Mouse (Mus musculus) hindbrain, embryonic 10.5 days (tissue): ENCODE results near the gene Dhtkd1. TPM values are rescaled to one million over a fixed set of nuclear protein-coding genes. Genes with fewer than 3 reads are reported as not detected.

Experiments used
- DNase-seq: peaks from one replicate; pipeline ENCODE4 v3.0.0-alpha.2; 2017; ENCODE audit warnings: low spot score
- H3K27ac ChIP-seq: fragments of 300-500 bp; sonication (generic); 2 replicates; pipeline ENCODE4 v1.5.1; 2016; ENCODE audit warnings: mild to moderate bottlenecking, moderate library complexity
- H3K27me3 ChIP-seq: fragments of 300-500 bp; sonication (generic); 2 replicates; pipeline ENCODE4 v1.6.1; 2016; ENCODE audit warnings: mild to moderate bottlenecking; ENCODE audit not compliant: poor library complexity, insufficient read depth, severe bottlenecking
- H3K36me3 ChIP-seq: fragments of 300-500 bp; sonication (generic); 2 replicates; pipeline ENCODE4 v1.6.1; 2016; ENCODE audit warnings: mild to moderate bottlenecking, moderate library complexity
- H3K4me1 ChIP-seq: fragments of 300-500 bp; sonication (generic); replicated peaks from 2 replicates; pipeline ENCODE4 v1.6.1; 2016; ENCODE audit warnings: mild to moderate bottlenecking
- H3K4me3 ChIP-seq: fragments of 300-500 bp; sonication (generic); 2 replicates; pipeline ENCODE4 v1.5.1; 2016; ENCODE audit warnings: mild to moderate bottlenecking, moderate library complexity
- H3K9me3 ChIP-seq: fragments of 300-500 bp; sonication (generic); 2 replicates; pipeline ENCODE4 v1.6.1; 2016; ENCODE audit warnings: mild to moderate bottlenecking, moderate library complexity
- WGBS: fragments of 180-500 bp; shearing (Covaris S2); methylation state at CpG from one replicate; pipeline ENCODE4 v1.1.7; 2016; 5-methylcytosine and 5-hydroxymethylcytosine counted together
- polyA plus RNA-seq: library from polyadenylated mRNA; unstranded; fragments of >200 nt; fragmentation: Nextera tagmentation; extraction: Ambion mirVana; gene quantifications from 2 replicates; pipeline ENCODE4 v1.2.1, GENCODE M21; 2016

The Dhtkd1 gene
- polyA plus RNA-seq, 1 experiment from 2014 or later, result 3.8 TPM

- DNase-seq, result no peak
- no peak within 1 kb of the TSS for H3K4me3 ChIP-seq
- H3K27ac ChIP-seq, result no peak within 1 kb of the TSS
- H3K9me3 ChIP-seq, result no peaks in the 10 kb centered on the region
- peaks cover 90% of the 10 kb centered on the region for H3K36me3 ChIP-seq
- H3K27me3 ChIP-seq, result no peaks in the 10 kb centered on the region
- H3K4me1 ChIP-seq, result no peaks in the 10 kb centered on the region
- 92% methylated on average over 3 of the region's 3 CpGs for WGBS
Observed at GRCm38 (mm10) chr2:5862834-5863233, 79.8 kb downstream of the Dhtkd1 start, which contains the start of gene Gm13199. Gene Gm13199, minus strand, starts transcription at chr2:5862934.

GRCm38 (mm10) chr2:5851866-5852265 lies 90.7 kb downstream of the Dhtkd1 start:
- no peaks in the 10 kb centered on the region for H3K27me3 ChIP-seq
- WGBS, result 89% methylated on average over 5 of the region's 5 CpGs
- no peak overlapping the region for H3K27ac ChIP-seq
- DNase-seq, result no peak
- H3K4me1 ChIP-seq, result peaks cover 2% of the 10 kb centered on the region; the same call in 1 of the 2 replicates
- H3K36me3 ChIP-seq, result peaks cover 68% of the 10 kb centered on the region
- H3K4me3 ChIP-seq, result no peak overlapping the region
- H3K9me3 ChIP-seq, result no peaks in the 10 kb centered on the region

- 95% methylated on average over 9 of the region's 9 CpGs for WGBS
- peaks cover 60% of the 10 kb centered on the region for H3K36me3 ChIP-seq
- no peaks in the 10 kb centered on the region for H3K27me3 ChIP-seq
- peaks cover 9% of the 10 kb centered on the region for H3K4me1 ChIP-seq
- no peak overlapping the region for H3K4me3 ChIP-seq
- no peak for DNase-seq
- H3K9me3 ChIP-seq, result no peaks in the 10 kb centered on the region
- H3K27ac ChIP-seq, result no peak overlapping the region
Observed at GRCm38 (mm10) chr2:5851116-5851515, 91.5 kb downstream of the Dhtkd1 start.

Other genes with a start within 250 kb of the Dhtkd1 start
- 1.3 and 1.8 TPM in 2 replicates for gene Camk1d, start 228.3 kb downstream of the Dhtkd1 start, polyA plus RNA-seq
- gene Nudt5, start 97.8 kb downstream of the Dhtkd1 start, polyA plus RNA-seq, result 90.7 and 115 TPM in 2 replicates
- gene Cdc123, start 97.6 kb downstream of the Dhtkd1 start, polyA plus RNA-seq, result 354 and 392 TPM in 2 replicates
- 1.4 and 1.8 TPM in 2 replicates for gene Gm13199, start 79.9 kb downstream of the Dhtkd1 start, polyA plus RNA-seq
- 76.8 and 87.2 TPM in 2 replicates for gene Sec61a2, start 47.4 kb downstream of the Dhtkd1 start, polyA plus RNA-seq
- gene Upf2, start 8.7 kb upstream of the Dhtkd1 start, polyA plus RNA-seq, result 6.9 and 9.0 TPM in 2 replicates
- 3.4 and 4.2 TPM in 2 replicates for gene Proser2, start 187.4 kb upstream of the Dhtkd1 start, polyA plus RNA-seq